8 mouse cellular contexts compared by ENCODE assay signal in the genomic region with DNA sequence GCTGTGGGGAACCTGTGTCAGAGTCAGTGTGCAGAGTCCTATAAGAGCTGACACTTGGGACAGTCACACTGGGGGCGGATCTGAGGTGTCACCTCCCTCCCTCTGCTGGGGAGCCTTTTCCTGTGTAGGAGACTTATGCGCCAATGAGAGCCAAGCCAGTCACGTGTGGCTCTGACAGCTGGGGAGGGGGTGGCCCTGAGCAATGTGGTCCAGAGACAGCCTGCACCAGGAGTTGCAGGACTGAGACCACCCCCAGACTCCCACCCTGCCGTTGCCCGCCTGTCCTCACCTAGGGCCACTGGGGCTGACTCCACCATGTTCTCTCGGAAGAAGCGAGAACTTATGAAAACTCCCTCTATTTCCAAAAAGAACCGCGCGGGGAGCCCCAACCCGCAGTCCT. TPM values are rescaled to one million over a fixed set of nuclear protein-coding genes. Genes with fewer than 3 reads are reported as not detected.
DNase-seq lines count a peak whose midpoint lies in the region; ATAC-seq and TF ChIP-seq lines count a peak whose summit lies in the region.

A gene (plus strand): TSS at position 143 of the 400 bp plus-strand sequence.

- H3K4me2 ChIP-seq in midbrain, embryonic 14.5 days (ENCODE audit: low read length) = no peak within 1 kb of the TSS
- H3K4me2 ChIP-seq in forebrain, postnatal 0 days (ENCODE audit: low read depth) = no peak within 1 kb of the TSS

- DNase-seq in midbrain, embryonic 10.5 days (ENCODE audit: low spot score) = no peak
- DNase-seq in midbrain, embryonic 14.5 days = no peak
- peak; percentile 77 to 78 for DNase-seq in lung, postnatal 4 days
- peak; percentile 92 for DNase-seq in thymus, postnatal 14 days
- DNase-seq in gastrocnemius, postnatal 4 days (ENCODE audit: low spot score in 2 of 2) = no peak
- DNase-seq in forebrain, postnatal 0 days = no peak
- no peak for DNase-seq in urinary bladder, postnatal 36 days (ENCODE audit: low spot score in 2 of 2)

- H3K4me3 ChIP-seq in midbrain, embryonic 10.5 days = 0 out of 2 replicates have a peak within 1 kb of the TSS, but pooled peaks have one; percentile 2
- H3K4me3 ChIP-seq in midbrain, embryonic 14.5 days (replicated peaks; ENCODE audit: low read depth, low read length) = no peak within 1 kb of the TSS
- H3K4me3 ChIP-seq in forebrain, postnatal 0 days (ENCODE audit: low read depth, low read length) = no peak within 1 kb of the TSS

- H3K27ac ChIP-seq in midbrain, embryonic 10.5 days (replicated peaks) = 0 out of 2 replicates have a peak within 1 kb of the TSS, but pooled peaks have one; percentile 28
- no peak within 1 kb of the TSS for H3K27ac ChIP-seq in midbrain, embryonic 14.5 days (replicated peaks; ENCODE audit: low read depth, low read length)
- no peak within 1 kb of the TSS for H3K27ac ChIP-seq in forebrain, postnatal 0 days (ENCODE audit: low read depth, low read length)

- H3K9ac ChIP-seq in midbrain, embryonic 14.5 days (replicated peaks; ENCODE audit: low read length) = no peak within 1 kb of the TSS
- H3K9ac ChIP-seq in forebrain, postnatal 0 days = no peak within 1 kb of the TSS

- peaks cover 7% of the 10 kb centered on the region for H3K36me3 ChIP-seq in midbrain, embryonic 10.5 days
- H3K36me3 ChIP-seq in midbrain, embryonic 14.5 days (ENCODE audit: control insufficient read depth, insufficient read depth, low read length) = peaks cover 1% of the 10 kb centered on the region; the same call in 1 of the 2 replicates
- no peaks in the 10 kb centered on the region for H3K36me3 ChIP-seq in forebrain, postnatal 0 days (ENCODE audit: insufficient read depth)

- H3K27me3 ChIP-seq in midbrain, embryonic 10.5 days (ENCODE audit: low read depth, poor library complexity, severe bottlenecking) = peaks cover 94% of the 10 kb centered on the region
- H3K27me3 ChIP-seq in midbrain, embryonic 14.5 days (ENCODE audit: control insufficient read depth, insufficient read depth, low read length) = peaks cover 40% of the 10 kb centered on the region
- peaks cover 31% of the 10 kb centered on the region for H3K27me3 ChIP-seq in forebrain, postnatal 0 days (ENCODE audit: insufficient read depth, low read length)

- H3K4me1 ChIP-seq in midbrain, embryonic 10.5 days = peaks cover 35% of the 10 kb centered on the region
- H3K4me1 ChIP-seq in midbrain, embryonic 14.5 days (ENCODE audit: control insufficient read depth, insufficient read depth, low read length) = 0 out of 2 replicates have a peak, but pooled peaks cover 2% of the 10 kb centered on the region
- no peaks in the 10 kb centered on the region for H3K4me1 ChIP-seq in forebrain, postnatal 0 days (ENCODE audit: insufficient read depth)

- no peak for TF ChIP-seq CTCF in forebrain, postnatal 0 days (IDR thresholded peaks at IDR 0.05; ENCODE audit: low read depth)

- WGBS in midbrain, embryonic 10.5 days = 71% methylated on average over 11 of the region's 11 CpGs
- 69% methylated on average over 11 of the region's 11 CpGs for WGBS in midbrain, embryonic 14.5 days
- 69% methylated on average over 11 of the region's 11 CpGs for WGBS in forebrain, postnatal 0 days

- no peak for ATAC-seq in midbrain, embryonic 14.5 days (ENCODE audit: low FRiP score, low TSS enrichment)
- ATAC-seq in hematopoietic stem cell, adult 5-6 weeks (replicated peaks in 1 of 2; ENCODE audit: insufficient read depth in 1 of 2, low FRiP score in 2 of 2, low TSS enrichment in 1 of 2, low read depth in 1 of 2, poor library complexity in 2 of 2, severe bottlenecking in 2 of 2) = peak; percentile 83 to 85
- no peak for ATAC-seq in forebrain, postnatal 0 days

- peaks cover 4% of the 10 kb centered on the region; the same call in 1 of the 2 replicates for H3K9me3 ChIP-seq in midbrain, embryonic 10.5 days (replicated peaks)
- H3K9me3 ChIP-seq in midbrain, embryonic 14.5 days (ENCODE audit: control insufficient read depth, low read length) = 0 out of 2 replicates have a peak, but pooled peaks cover under 1% of the 10 kb centered on the region
- no peaks in the 10 kb centered on the region for H3K9me3 ChIP-seq in forebrain, postnatal 0 days (ENCODE audit: low read length)

RNA-seq across cellular contexts. Expression of the gene that starts here (rescaled TPM):
- polyA plus RNA-seq in midbrain, embryonic 10.5 days (2016; fragmentation: Nextera tagmentation; extraction: Ambion mirVana) = 7.9 and 8.0 TPM in 2 replicates
- 0.39 and 1.4 TPM in 2 replicates for polyA plus RNA-seq in midbrain, embryonic 14.5 days (2014; fragmentation: Nextera tagmentation; extraction: Ambion mirVana)
- 80.9 and 114 TPM in 2 replicates for total RNA-seq in hematopoietic stem cell, adult 5-6 weeks (2017)
- total RNA-seq in gastrocnemius, postnatal 4 days (2021) = 1 to 10 TPM; 4.0 to 4.7 TPM
- 2.3 and 2.4 TPM in 2 replicates for total RNA-seq in forebrain, postnatal 0 days (2014; rRNA removed)
- 1.2 and 1.7 TPM in 2 replicates for polyA plus RNA-seq in forebrain, postnatal 0 days (2015; fragmentation: Nextera tagmentation; extraction: Ambion mirVana)

Comparison
In these comparisons a context has a peak if more than half of its experiments do, and no peak if none do; other contexts are left out.
1. RNA of the gene that starts here (total RNA-seq): 80.9 to 114 TPM in hematopoietic stem cell, adult 5-6 weeks; 4.0 to 4.7 TPM in gastrocnemius, postnatal 4 days and 2.3 to 2.4 TPM in forebrain, postnatal 0 days; every median in the first group is over 10 times any median in the second.
2. DNase-seq: peak in lung, postnatal 4 days (2 of 2) and thymus, postnatal 14 days (single experiment); none in midbrain, embryonic 10.5 days (single experiment), midbrain, embryonic 14.5 days (single experiment), gastrocnemius, postnatal 4 days (0 of 2), forebrain, postnatal 0 days (single experiment) and urinary bladder, postnatal 36 days (0 of 2).
3. ATAC-seq: peak in hematopoietic stem cell, adult 5-6 weeks (2 of 2); none in midbrain, embryonic 14.5 days (single experiment) and forebrain, postnatal 0 days (single experiment).